Mouse (Mus musculus): ENCODE results near the gene Tmem160. TPM values are rescaled to one million over a fixed set of nuclear protein-coding genes. Genes with fewer than 3 reads are reported as not detected.

Tmem160 gene
- polyA plus RNA-seq, 1 experiment, result 81.7 TPM

DNA sequence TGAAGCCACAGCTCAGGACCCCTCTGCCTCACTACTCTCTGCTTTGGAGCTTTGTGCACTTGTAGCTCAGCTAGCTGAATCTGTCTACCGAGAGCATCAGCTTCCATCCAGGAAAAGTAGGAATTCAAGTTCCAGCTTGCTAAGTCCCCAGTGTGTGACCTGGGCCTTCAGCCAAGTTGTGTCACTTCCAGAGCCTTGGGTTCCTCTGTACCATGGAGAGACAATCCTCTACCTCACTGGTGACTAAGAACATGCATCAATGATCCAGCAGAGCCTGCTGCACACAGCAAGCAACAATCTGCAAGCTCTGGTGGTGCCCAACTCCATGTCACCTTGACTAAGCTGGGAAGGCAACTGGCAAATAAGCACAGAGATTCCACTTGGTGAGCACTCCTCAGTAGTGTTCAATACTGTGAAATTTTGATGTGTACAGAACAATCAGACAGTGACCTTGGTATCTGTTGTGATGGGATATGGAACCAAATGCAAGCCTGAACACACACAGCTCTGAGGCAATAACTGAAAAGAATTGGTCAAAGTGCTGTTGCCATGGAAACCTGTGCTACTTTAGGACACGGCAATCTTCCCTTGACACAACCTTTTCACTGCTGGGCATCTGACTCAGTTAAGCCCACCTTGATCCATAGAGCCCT is 52.1 kb downstream of the Tmem160 start:
- no peaks in the 10 kb centered on the region for H3K27me3 ChIP-seq (ENCODE audit: control insufficient read depth, insufficient read depth, insufficient read length)
- H3K79me3 ChIP-seq (ENCODE audit: low read depth), result no peaks in the 10 kb centered on the region
- H3K36me3 ChIP-seq (ENCODE audit: control insufficient read depth, insufficient read depth), result peaks cover 41% of the 10 kb centered on the region
- no peaks in the 10 kb centered on the region for H3K79me2 ChIP-seq (ENCODE audit: control insufficient read depth, insufficient read depth)
- H3K4me3 ChIP-seq (ENCODE audit: insufficient read depth, poor library complexity, severe bottlenecking), result no peak overlapping the region
- H3ac ChIP-seq (ENCODE audit: control insufficient read depth, insufficient read length, low read depth), result no peak overlapping the region
- TF ChIP-seq MAX (IDR thresholded peaks at IDR 0.05), result no peak
- no peak for TF ChIP-seq FOSL1 (IDR thresholded peaks at IDR 0.05; ENCODE audit: insufficient read depth, low read length, poor library complexity, severe bottlenecking)
- no peak for TF ChIP-seq USF1 (IDR thresholded peaks at IDR 0.05; ENCODE audit: low read depth)
- no peak for TF ChIP-seq MYOG (IDR thresholded peaks at IDR 0.05; ENCODE audit: control insufficient read depth, extremely low read depth, insufficient read length)
- no peak for TF ChIP-seq CEBPB (IDR thresholded peaks at IDR 0.05; ENCODE audit: low read depth)
- no peak for TF ChIP-seq CTCF (IDR thresholded peaks at IDR 0.05; ENCODE audit: control insufficient read depth, insufficient read depth, insufficient read length)
- TF ChIP-seq MYOD1 (IDR thresholded peaks at IDR 0.05; ENCODE audit: control insufficient read depth, insufficient read length, low read depth), result no peak

Other genes starting within 250 kb of the Tmem160 start
- gene Dhx34, start 230.7 kb upstream of the Tmem160 start, polyA plus RNA-seq (2012; fragmentation: generic; extraction: Trizol), result 14.4 TPM
- not detected for gene C5ar2, start 208.6 kb upstream of the Tmem160 start, polyA plus RNA-seq (2012; fragmentation: generic; extraction: Trizol)
- 0.02 TPM for gene C5ar1, start 193.2 kb upstream of the Tmem160 start, polyA plus RNA-seq (2012; fragmentation: generic; extraction: Trizol)
- gene Inafm1, start 179.2 kb upstream of the Tmem160 start, polyA plus RNA-seq (2012; fragmentation: generic; extraction: Trizol), result 11.7 TPM
- gene Ccdc9, start 166.0 kb upstream of the Tmem160 start, polyA plus RNA-seq (2012; fragmentation: generic; extraction: Trizol), result 52.2 TPM
- 6.6 TPM for gene Bbc3, start 144.4 kb upstream of the Tmem160 start, polyA plus RNA-seq (2012; fragmentation: generic; extraction: Trizol)
- gene Sae1, start 65.0 kb upstream of the Tmem160 start, polyA plus RNA-seq (2012; fragmentation: generic; extraction: Trizol), result 218 TPM
- gene Zc3h4, start 51.9 kb upstream of the Tmem160 start, polyA plus RNA-seq (2012; fragmentation: generic; extraction: Trizol), result 29.8 TPM
- gene Npas1, start 24.9 kb downstream of the Tmem160 start, polyA plus RNA-seq (2012; fragmentation: generic; extraction: Trizol), result 0.18 TPM
- gene Arhgap35, start 162.2 kb downstream of the Tmem160 start, polyA plus RNA-seq (2012; fragmentation: generic; extraction: Trizol), result 26.8 TPM
- not detected for gene Ceacam15, start 222.9 kb downstream of the Tmem160 start, polyA plus RNA-seq (2012; fragmentation: generic; extraction: Trizol)